Mouse (Mus musculus): Measurements from ENCODE around the gene Krtap5-5. TPM values are rescaled to one million over a fixed set of nuclear protein-coding genes. Genes with fewer than 3 reads are reported as not detected.
"Not testable (repeated sequence)": the region's sequence is repeated elsewhere in the genome, so short reads cannot be mapped to it uniquely, and the experiment has no call there.

Krtap5-5 gene
- total and polyA plus RNA-seq, 3 experiments: not detected

DNA sequence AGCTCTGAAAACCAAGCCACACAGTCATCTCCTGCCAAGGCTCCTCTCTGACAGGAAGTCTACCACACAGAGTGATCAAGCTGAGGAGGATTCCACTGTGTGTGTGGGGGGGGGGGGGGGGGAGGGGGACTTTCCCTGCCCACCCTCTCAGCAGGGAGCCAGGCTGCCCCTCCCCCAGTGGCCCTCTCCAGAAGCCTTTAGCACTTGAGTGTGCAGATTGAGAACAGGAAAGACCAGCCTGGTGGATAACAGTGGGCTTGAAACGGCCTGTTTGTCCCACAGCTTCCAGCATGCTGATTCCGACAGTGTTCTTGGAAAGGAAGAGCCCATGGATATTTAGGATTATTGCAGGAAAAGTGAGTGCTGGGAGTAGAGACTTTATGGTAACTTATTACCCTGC lies 5.3 kb downstream of the Krtap5-5 start:
- dilution Hi-C loops (cut with MboI; ENCODE audit: extremely low pct_ligation_motif_present, extremely low pct_unique_long_range_greater_than_20kb, low sequenced_read_pairs): no loop called here
- Histone ChIP-seq H3K4me1 (ENCODE audit: control insufficient read depth in 1 of 2, insufficient read depth in 2 of 2) (no peaks in the 10 kb centered on the region), H3K79me2 (replicated peaks; ENCODE audit: control insufficient read depth, extremely low read depth, insufficient read depth, poor library complexity, severe bottlenecking) (no peaks in the 10 kb centered on the region), H3K9me3 (replicated peaks; ENCODE audit: low read length) (peaks cover 3% of the 10 kb centered on the region), H3K27me3 (replicated peaks) (peaks cover 52% of the 10 kb centered on the region), H3K4me2 (ENCODE audit: insufficient read depth, low read depth, poor library complexity, severe bottlenecking) (no peak overlapping the region), H3K9ac (ENCODE audit: insufficient read depth, low read depth) (no peak overlapping the region), H3K4me3 (replicated peaks in 1 of 3; ENCODE audit: low read depth in 2 of 3, low read length in 2 of 3, poor library complexity in 1 of 3) (no peak overlapping the region), H3K27ac (ENCODE audit: insufficient read depth, low read depth) (no peak overlapping the region), H3K36me3 (replicated peaks in 1 of 2; ENCODE audit: control insufficient read depth in 1 of 2, insufficient read depth in 1 of 2, low read length in 1 of 2) (no peaks in the 10 kb centered on the region)
- in situ Hi-C loops (cut with MboI; ENCODE audit: low pct_ligation_motif_present, low pct_unique_long_range_greater_than_20kb, low sequenced_read_pairs): no loop called here
- no peak for DNase-seq (ENCODE audit: extremely low read depth)
- TF ChIP-seq E2F4 (IDR thresholded peaks at IDR 0.05; ENCODE audit: insufficient replicate concordance, low read depth, low read length): no peak
- TF ChIP-seq EP300 (IDR thresholded peaks at IDR 0.05; ENCODE audit: low read length): no peak
- TF ChIP-seq KAT2A (IDR thresholded peaks at IDR 0.05; ENCODE audit: insufficient replicate concordance, low read length): no peak
- no peak for TF ChIP-seq POLR2AphosphoS2 (IDR thresholded peaks at IDR 0.05; ENCODE audit: low read depth, low read length)
- no peak for TF ChIP-seq MAX (IDR thresholded peaks at IDR 0.05; ENCODE audit: low read length)

DNA sequence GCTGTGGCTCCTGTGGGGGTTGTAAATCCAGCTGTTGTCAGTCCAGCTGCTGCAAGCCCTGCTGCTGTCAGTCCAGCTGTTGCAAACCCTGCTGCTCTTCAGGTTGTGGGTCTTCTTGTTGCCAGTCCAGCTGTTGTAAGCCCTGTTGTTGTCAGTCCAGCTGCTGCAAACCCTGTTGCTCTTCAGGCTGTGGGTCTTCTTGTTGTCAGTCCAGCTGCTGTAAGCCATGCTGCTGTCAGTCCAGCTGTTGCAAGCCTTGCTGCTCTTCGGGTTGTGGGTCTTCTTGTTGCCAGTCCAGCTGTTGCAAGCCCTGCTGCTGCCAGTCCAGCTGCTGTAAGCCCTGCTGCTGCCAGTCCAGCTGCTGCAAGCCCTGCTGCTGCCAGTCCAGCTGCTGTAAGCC lies 17.6 kb downstream of the Krtap5-5 start:
- H3K4me1 ChIP-seq (ENCODE audit: control insufficient read depth in 1 of 2, insufficient read depth in 2 of 2); DNase-seq (ENCODE audit: extremely low read depth); dilution Hi-C loops (cut with MboI; ENCODE audit: extremely low pct_ligation_motif_present, extremely low pct_unique_long_range_greater_than_20kb, low sequenced_read_pairs); H3K9me3 ChIP-seq (replicated peaks; ENCODE audit: low read length); H3K9ac ChIP-seq (ENCODE audit: insufficient read depth, low read depth); in situ Hi-C loops (cut with MboI; ENCODE audit: low pct_ligation_motif_present, low pct_unique_long_range_greater_than_20kb, low sequenced_read_pairs); H3K79me2 ChIP-seq (replicated peaks; ENCODE audit: control insufficient read depth, extremely low read depth, insufficient read depth, poor library complexity, severe bottlenecking); H3K27ac ChIP-seq (ENCODE audit: insufficient read depth, low read depth); H3K4me2 ChIP-seq (ENCODE audit: insufficient read depth, low read depth, poor library complexity, severe bottlenecking); H3K4me3 ChIP-seq (replicated peaks in 1 of 3; ENCODE audit: low read depth in 2 of 3, low read length in 2 of 3, poor library complexity in 1 of 3); H3K36me3 ChIP-seq (replicated peaks in 1 of 2; ENCODE audit: control insufficient read depth in 1 of 2, insufficient read depth in 1 of 2, low read length in 1 of 2): not testable (repeated sequence)
- H3K27me3 ChIP-seq (replicated peaks): peaks cover 55% of the 10 kb centered on the region

DNA sequence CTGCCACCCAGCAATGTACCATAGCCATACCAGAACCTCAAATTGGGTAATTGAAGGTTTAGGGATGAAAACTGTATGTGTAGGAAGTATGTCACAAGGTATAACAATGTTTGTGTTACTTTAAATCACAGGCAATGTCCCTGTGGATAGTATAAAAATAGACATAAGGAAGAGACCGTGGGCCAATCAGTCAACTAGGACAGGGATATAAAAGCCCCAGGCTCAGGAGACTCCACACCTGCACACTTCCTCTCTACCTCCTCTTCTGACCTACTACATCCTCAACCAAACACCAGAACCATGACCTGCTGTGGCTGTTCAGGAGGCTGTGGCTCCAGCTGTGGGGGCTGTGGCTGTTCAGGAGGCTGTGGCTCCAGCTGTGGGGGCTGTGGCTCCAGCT lies 18.2 kb downstream of the Krtap5-5 start, which contains the start of gene Gm7579:
Gm7579 (plus strand) TSS at position 301 of the 400 bp plus-strand sequence.
- Histone ChIP-seq H3K27ac (ENCODE audit: insufficient read depth, low read depth) (no peak within 1 kb of the TSS), H3K4me3 (replicated peaks in 1 of 3; ENCODE audit: low read depth in 2 of 3, low read length in 2 of 3, poor library complexity in 1 of 3) (no peak within 1 kb of the TSS), H3K9me3 (replicated peaks; ENCODE audit: low read length) (no peaks in the 10 kb centered on the region), H3K79me2 (replicated peaks; ENCODE audit: control insufficient read depth, extremely low read depth, insufficient read depth, poor library complexity, severe bottlenecking) (no peaks in the 10 kb centered on the region), H3K27me3 (replicated peaks) (peaks cover 57% of the 10 kb centered on the region), H3K4me2 (ENCODE audit: insufficient read depth, low read depth, poor library complexity, severe bottlenecking) (no peak within 1 kb of the TSS), H3K9ac (ENCODE audit: insufficient read depth, low read depth) (no peak within 1 kb of the TSS), H3K4me1 (ENCODE audit: control insufficient read depth in 1 of 2, insufficient read depth in 2 of 2) (no peaks in the 10 kb centered on the region), H3K36me3 (replicated peaks in 1 of 2; ENCODE audit: control insufficient read depth in 1 of 2, insufficient read depth in 1 of 2, low read length in 1 of 2) (no peaks in the 10 kb centered on the region)
- no peak for DNase-seq (ENCODE audit: extremely low read depth)
- in situ Hi-C loops (cut with MboI; ENCODE audit: low pct_ligation_motif_present, low pct_unique_long_range_greater_than_20kb, low sequenced_read_pairs): no loop called here
- TF ChIP-seq TCF12 (IDR thresholded peaks at IDR 0.05; ENCODE audit: low read depth, low read length): no peak
- no peak for TF ChIP-seq TBP (conservative IDR thresholded peaks at IDR 0.05; ENCODE audit: low read depth, low read length)
- TF ChIP-seq KAT2A (IDR thresholded peaks at IDR 0.05; ENCODE audit: insufficient replicate concordance, low read length): no peak
- TF ChIP-seq E2F4 (IDR thresholded peaks at IDR 0.05; ENCODE audit: insufficient replicate concordance, low read depth, low read length): no peak
- TF ChIP-seq USF2 (conservative IDR thresholded peaks at IDR 0.05; ENCODE audit: low read depth, low read length): no peak
- TF ChIP-seq ZC3H11A (IDR thresholded peaks at IDR 0.05; ENCODE audit: low read depth, low read length): no peak
- no peak for TF ChIP-seq JUN (IDR thresholded peaks at IDR 0.05; ENCODE audit: insufficient read depth, low read depth, low read length)
- no peak for TF ChIP-seq CHD1 (IDR thresholded peaks at IDR 0.05; ENCODE audit: low read depth, low read length)
- no peak for TF ChIP-seq USF1 (IDR thresholded peaks at IDR 0.05; ENCODE audit: low read depth, low read length)
- TF ChIP-seq POLR2AphosphoS2 (IDR thresholded peaks at IDR 0.05; ENCODE audit: low read depth, low read length): no peak
- no peak for TF ChIP-seq RCOR1 (conservative IDR thresholded peaks at IDR 0.05; ENCODE audit: low read depth, low read length)
- TF ChIP-seq BHLHE40 (IDR thresholded peaks at IDR 0.05; ENCODE audit: low read depth, low read length): no peak
- TF ChIP-seq EP300 (IDR thresholded peaks at IDR 0.05; ENCODE audit: low read length): no peak
- no peak for TF ChIP-seq ETS1 (conservative IDR thresholded peaks at IDR 0.05; ENCODE audit: low read depth, low read length)
- no peak for TF ChIP-seq MEF2A (IDR thresholded peaks at IDR 0.05; ENCODE audit: borderline replicate concordance, low read depth, low read length)
- TF ChIP-seq JUND (conservative IDR thresholded peaks at IDR 0.05; ENCODE audit: low read depth, low read length): no peak
- TF ChIP-seq SMC3 (IDR thresholded peaks at IDR 0.05; ENCODE audit: low read depth, low read length): no peak
- TF ChIP-seq GABPA (IDR thresholded peaks at IDR 0.05; ENCODE audit: insufficient replicate concordance, low read depth, low read length): no peak
- no peak for TF ChIP-seq UBTF (IDR thresholded peaks at IDR 0.05; ENCODE audit: low read depth, low read length)
- dilution Hi-C loops (cut with MboI; ENCODE audit: extremely low pct_ligation_motif_present, extremely low pct_unique_long_range_greater_than_20kb, low sequenced_read_pairs): no loop called here

DNA sequence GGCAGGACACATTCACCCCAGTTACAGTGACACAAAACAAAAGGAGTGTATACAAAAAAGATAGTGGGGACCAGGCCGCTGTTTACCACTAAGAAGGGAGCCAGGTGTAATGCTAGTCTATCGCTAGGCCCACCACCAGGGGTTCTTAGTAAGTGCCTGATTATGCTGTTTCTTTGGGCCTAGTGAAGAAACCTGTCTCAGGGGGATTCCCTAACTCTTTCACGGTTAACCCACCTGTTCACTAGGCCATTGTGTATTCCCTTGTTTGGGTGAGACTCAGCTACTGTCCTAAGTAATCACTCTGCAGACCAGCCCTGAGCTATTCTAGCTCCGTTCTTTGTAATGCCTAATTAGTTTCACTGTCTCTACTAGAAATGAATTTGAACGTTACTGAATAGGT lies 22.9 kb downstream of the Krtap5-5 start:
- H3K36me3 ChIP-seq (replicated peaks in 1 of 2; ENCODE audit: control insufficient read depth in 1 of 2, insufficient read depth in 1 of 2, low read length in 1 of 2); H3K9me3 ChIP-seq (replicated peaks; ENCODE audit: low read length); dilution Hi-C loops (cut with MboI; ENCODE audit: extremely low pct_ligation_motif_present, extremely low pct_unique_long_range_greater_than_20kb, low sequenced_read_pairs); DNase-seq (ENCODE audit: extremely low read depth); H3K4me1 ChIP-seq (ENCODE audit: control insufficient read depth in 1 of 2, insufficient read depth in 2 of 2); H3K9ac ChIP-seq (ENCODE audit: insufficient read depth, low read depth); H3K4me3 ChIP-seq (replicated peaks in 1 of 3; ENCODE audit: low read depth in 2 of 3, low read length in 2 of 3, poor library complexity in 1 of 3); H3K27ac ChIP-seq (ENCODE audit: insufficient read depth, low read depth); H3K4me2 ChIP-seq (ENCODE audit: insufficient read depth, low read depth, poor library complexity, severe bottlenecking); H3K79me2 ChIP-seq (replicated peaks; ENCODE audit: control insufficient read depth, extremely low read depth, insufficient read depth, poor library complexity, severe bottlenecking); in situ Hi-C loops (cut with MboI; ENCODE audit: low pct_ligation_motif_present, low pct_unique_long_range_greater_than_20kb, low sequenced_read_pairs): not testable (repeated sequence)
- H3K27me3 ChIP-seq (replicated peaks): peaks cover 65% of the 10 kb centered on the region

All from CH12.LX (cell line).